Mouse (Mus musculus): ENCODE data around the gene Slc30a5. TPM values are rescaled to one million over a fixed set of nuclear protein-coding genes. Genes with fewer than 3 reads are reported as not detected.

Gene Slc30a5
- polyA plus RNA-seq, 1 experiment from 2014 or later: 27.0 TPM

DNA sequence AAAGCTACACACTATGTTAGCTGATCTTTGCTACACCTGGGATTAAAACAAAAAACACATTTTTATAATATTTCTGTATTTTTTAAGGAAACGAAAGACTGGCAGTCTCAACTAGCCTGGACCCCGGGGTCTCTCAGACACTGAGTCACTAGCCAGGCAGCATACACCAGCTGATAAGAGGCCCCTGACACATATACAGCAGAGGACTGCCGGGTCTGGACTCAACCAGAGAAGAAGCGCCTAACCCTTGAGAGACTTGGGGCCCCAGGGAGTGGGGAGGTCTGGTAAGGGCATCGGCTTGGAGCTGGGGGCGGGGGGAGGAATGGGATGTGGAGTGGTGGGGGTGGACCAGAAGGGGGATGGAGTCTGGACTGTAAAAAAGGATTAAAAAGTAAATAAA is 80.2 kb downstream of the Slc30a5 start:
- Histone ChIP-seq H3K4me2 (peak overlapping the region; percentile 46), H3K9ac (peak overlapping the region; percentile 14)
- 21% methylated on average over 6 of the region's 6 CpGs for WGBS (ENCODE audit: insufficient replicate concordance)

More for the DNA sequence above, 80.2 kb downstream of the Slc30a5 start:
- Histone ChIP-seq H3K9me3 (replicated peaks) (no peaks in the 10 kb centered on the region), H3K4me1 (replicated peaks) (peaks cover 59% of the 10 kb centered on the region), H3K36me3 (0 out of 2 replicates have a peak, but pooled peaks cover 2% of the 10 kb centered on the region), H3K27me3 (no peaks in the 10 kb centered on the region), H3K27ac (peak overlapping the region; percentile 32; the same call in 1 of the 2 replicates), H3K4me3 (replicated peaks) (no peak overlapping the region)
- ATAC-seq (ENCODE audit: low read depth) (peak; percentile 48), DNase-seq (no peak)

Other genes with a start within 250 kb of the Slc30a5 start
- 6.0 and 6.4 TPM in 2 replicates for gene Marveld2, start 216.5 kb downstream of the Slc30a5 start, polyA plus RNA-seq (2015; fragmentation: Nextera tagmentation; extraction: Ambion mirVana)
- 219 and 231 TPM in 2 replicates for gene Ak6, start 182.4 kb downstream of the Slc30a5 start, polyA plus RNA-seq (2015; fragmentation: Nextera tagmentation; extraction: Ambion mirVana)
- 15.2 and 18.6 TPM in 2 replicates for gene Rad17, start 182.4 kb downstream of the Slc30a5 start, polyA plus RNA-seq (2015; fragmentation: Nextera tagmentation; extraction: Ambion mirVana)
- gene Taf9, start 181.8 kb downstream of the Slc30a5 start, polyA plus RNA-seq (2015; fragmentation: Nextera tagmentation; extraction: Ambion mirVana): 15.9 and 16.8 TPM in 2 replicates
- 5.3 and 6.0 TPM in 2 replicates for gene Ccdc125, start 163.7 kb downstream of the Slc30a5 start, polyA plus RNA-seq (2015; fragmentation: Nextera tagmentation; extraction: Ambion mirVana)
- gene Cdk7, start 102.5 kb downstream of the Slc30a5 start, polyA plus RNA-seq (2015; fragmentation: Nextera tagmentation; extraction: Ambion mirVana): 49.1 and 54.9 TPM in 2 replicates
- gene Mrps36, start 88.8 kb downstream of the Slc30a5 start, polyA plus RNA-seq (2015; fragmentation: Nextera tagmentation; extraction: Ambion mirVana): 159 and 167 TPM in 2 replicates
- 46.2 and 57.1 TPM in 2 replicates for gene Cenph, start 57.5 kb downstream of the Slc30a5 start, polyA plus RNA-seq (2015; fragmentation: Nextera tagmentation; extraction: Ambion mirVana)
- 277 and 297 TPM in 2 replicates for gene Ccnb1, start 46.9 kb downstream of the Slc30a5 start, polyA plus RNA-seq (2015; fragmentation: Nextera tagmentation; extraction: Ambion mirVana)